Mouse (Mus musculus) heart, postnatal 0 days (tissue): Measurements from ENCODE around the gene Gm11034. TPM values are rescaled to one million over a fixed set of nuclear protein-coding genes. Genes with fewer than 3 reads are reported as not detected.

ENCODE experiments used
- ATAC-seq: fragments of 200-750 bp; cut with Nextera tagmentation; 2 replicates; pipeline ENCODE4 v1.8.0; 2017; ENCODE audit warnings: low read depth, moderate number of reproducible peaks, moderate library complexity; ENCODE audit not compliant: insufficient read depth
- DNase-seq: peaks from one replicate; pipeline ENCODE4 v3.0.0-alpha.2; 2016; ENCODE audit warnings: low spot score
- H3K27ac ChIP-seq: fragments of 300-500 bp; sonication (generic); 2 replicates; pipeline ENCODE4 v1.5.1; 2014; ENCODE audit warnings: low read depth, mild to moderate bottlenecking
- H3K27me3 ChIP-seq: fragments of 300-500 bp; sonication (generic); 2 replicates; pipeline ENCODE4 v1.6.1; 2014; ENCODE audit warnings: low read length, mixed read lengths; ENCODE audit not compliant: control insufficient read depth, insufficient read depth
- H3K36me3 ChIP-seq: fragments of 300-500 bp; sonication (generic); replicated peaks from 2 replicates; pipeline ENCODE4 v1.6.1; 2014; ENCODE audit warnings: low read length, mixed read lengths; ENCODE audit not compliant: control insufficient read depth, insufficient read depth
- H3K4me1 ChIP-seq: fragments of 300-500 bp; sonication (generic); 2 replicates; pipeline ENCODE4 v1.6.1; 2014; ENCODE audit warnings: antibody characterized with exemption; ENCODE audit not compliant: control insufficient read depth, insufficient read depth
- H3K4me2 ChIP-seq: fragments of 300-500 bp; sonication (generic); 2 replicates; pipeline ENCODE4 v1.6.1; 2014; ENCODE audit warnings: low read depth, mild to moderate bottlenecking, low read length, moderate library complexity
- H3K4me3 ChIP-seq: fragments of 300-500 bp; sonication (generic); 2 replicates; pipeline ENCODE4 v1.5.1; 2014; ENCODE audit warnings: low read depth, low read length
- H3K9ac ChIP-seq: fragments of 300-500 bp; sonication (generic); replicated peaks from 2 replicates; pipeline ENCODE4 v1.6.1; 2014; ENCODE audit warnings: low read depth, low read length, mixed read lengths
- H3K9me3 ChIP-seq: fragments of 300-500 bp; sonication (generic); replicated peaks from 2 replicates; pipeline ENCODE4 v1.6.1; 2016; ENCODE audit warnings: low read length; ENCODE audit not compliant: control insufficient read depth
- CTCF ChIP-seq: IDR thresholded peaks from 2 replicates; pipeline ENCODE4 v1.5.1; 2016; ENCODE audit warnings: antibody characterized with exemption, control low read depth, low read depth
- EP300 ChIP-seq: IDR thresholded peaks from 2 replicates; pipeline ENCODE4 v1.6.1; 2016; ENCODE audit warnings: antibody characterized with exemption, low read depth
- WGBS: fragments of 180-500 bp; shearing (Covaris S2); extraction: QIAGEN DNeasy Blood & Tissue Kit; methylation state at CpG from one replicate; pipeline ENCODE4 v1.1.7; 2014; 5-methylcytosine and 5-hydroxymethylcytosine counted together
- polyA plus RNA-seq: library from polyadenylated mRNA; unstranded; fragments of >200 nt; fragmentation: Nextera tagmentation; extraction: Ambion mirVana; gene quantifications from 2 replicates; pipeline ENCODE4 v1.2.1, GENCODE M21; 2015
- total RNA-seq: library from RNA; depleted of rRNA; stranded (reverse); fragments of >200 nt; gene quantifications from 2 replicates; pipeline ENCODE4 v1.2.3, GENCODE M21; 2014; ENCODE audit warnings: low replicate concordance

Gm11034 gene
- total and polyA plus RNA-seq, 2 experiments from 2014 or later = not detected

DNA sequence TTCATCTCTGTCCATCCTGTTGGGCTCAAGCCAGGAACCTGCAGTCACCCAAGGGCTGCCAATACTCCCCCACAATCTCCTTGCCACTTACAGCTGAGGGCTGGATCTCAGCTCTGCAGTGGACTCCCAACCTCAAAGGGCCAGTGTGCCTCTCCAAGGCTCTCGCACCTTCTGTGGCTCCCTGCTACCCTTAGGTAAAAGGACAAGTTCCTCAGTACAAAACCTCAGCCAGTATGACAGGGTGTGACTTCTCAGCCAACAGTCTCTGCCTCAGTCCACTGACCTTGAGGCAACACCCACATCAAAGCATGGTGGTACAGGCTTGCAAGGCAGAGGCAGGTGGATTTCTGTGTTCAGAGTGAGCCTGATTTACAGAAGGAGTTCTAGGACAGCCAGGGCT is 1.6 kb downstream of the Gm11034 start:
- 69% methylated on average over 1 of the region's 1 CpGs for WGBS
- Histone ChIP-seq H3K27ac (no peak overlapping the region), H3K4me2 (no peak overlapping the region), H3K4me1 (no peaks in the 10 kb centered on the region), H3K9me3 (no peaks in the 10 kb centered on the region), H3K4me3 (no peak overlapping the region), H3K36me3 (no peaks in the 10 kb centered on the region), H3K27me3 (no peaks in the 10 kb centered on the region), H3K9ac (no peak overlapping the region)
- TF ChIP-seq CTCF (no peak), EP300 (no peak)
- DNase-seq (no peak), ATAC-seq (no peak)

- Histone ChIP-seq H3K4me2 (no peak overlapping the region), H3K27me3 (no peaks in the 10 kb centered on the region), H3K9me3 (no peaks in the 10 kb centered on the region), H3K27ac (no peak overlapping the region), H3K36me3 (no peaks in the 10 kb centered on the region), H3K4me3 (no peak overlapping the region), H3K9ac (no peak overlapping the region), H3K4me1 (no peaks in the 10 kb centered on the region)
- DNase-seq (no peak), ATAC-seq (no peak)
- TF ChIP-seq EP300 (no peak), CTCF (no peak)
- 55% methylated on average over 2 of the region's 2 CpGs for WGBS
Observed at GRCm38 (mm10) chr8:72210710-72211109, 2.7 kb downstream of the Gm11034 start.

- H3K36me3 ChIP-seq = no peaks in the 10 kb centered on the region
- no peak overlapping the region for H3K27ac ChIP-seq
- no peak overlapping the region for H3K4me2 ChIP-seq
- TF ChIP-seq EP300 (no peak), CTCF (no peak)
- H3K4me3 ChIP-seq = no peak overlapping the region
- no peak for ATAC-seq
- WGBS = 64% methylated on average over 4 of the region's 4 CpGs
- H3K9me3 ChIP-seq = no peaks in the 10 kb centered on the region
- H3K9ac ChIP-seq = no peak overlapping the region
- no peaks in the 10 kb centered on the region for H3K4me1 ChIP-seq
- DNase-seq = no peak
- no peaks in the 10 kb centered on the region for H3K27me3 ChIP-seq
Observed at GRCm38 (mm10) chr8:72210222-72210621, 3.2 kb downstream of the Gm11034 start.

DNA sequence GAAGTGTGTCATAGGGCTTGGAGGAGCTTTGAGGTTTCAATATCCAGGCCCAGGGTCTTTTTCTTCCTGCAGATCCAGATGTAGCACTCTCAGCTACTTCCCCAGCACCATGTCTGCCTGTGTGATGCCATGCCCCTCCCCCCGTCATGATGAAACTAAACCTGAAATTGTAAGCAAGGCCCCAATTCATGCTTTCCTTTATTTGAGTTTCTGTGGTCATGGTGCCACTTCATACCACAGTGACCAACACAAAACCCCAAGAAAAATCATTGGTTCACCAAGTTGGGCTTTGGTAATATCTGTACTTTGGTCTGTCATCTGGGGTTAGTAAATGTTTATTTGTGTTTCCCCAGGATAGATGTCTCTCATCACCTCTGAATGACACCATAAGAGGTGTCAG is 4.9 kb downstream of the Gm11034 start:
- H3K9me3 ChIP-seq = peaks cover 6% of the 10 kb centered on the region; the same call in 1 of the 2 replicates
- no peak overlapping the region for H3K4me2 ChIP-seq
- no peak overlapping the region for H3K4me3 ChIP-seq
- H3K27ac ChIP-seq = no peak overlapping the region
- no peak for DNase-seq
- no peak for ATAC-seq
- H3K36me3 ChIP-seq = no peaks in the 10 kb centered on the region
- TF ChIP-seq EP300 (no peak), CTCF (no peak)
- H3K4me1 ChIP-seq = no peaks in the 10 kb centered on the region
- no peak overlapping the region for H3K9ac ChIP-seq
- WGBS = 65% methylated on average over 1 of the region's 1 CpGs
- H3K27me3 ChIP-seq = no peaks in the 10 kb centered on the region

- ATAC-seq = no peak
- no peak overlapping the region for H3K4me3 ChIP-seq
- H3K36me3 ChIP-seq = no peaks in the 10 kb centered on the region
- H3K9ac ChIP-seq = no peak overlapping the region
- DNase-seq = no peak
- no peak overlapping the region for H3K4me2 ChIP-seq
- TF ChIP-seq EP300 (no peak), CTCF (no peak)
- no peak overlapping the region for H3K27ac ChIP-seq
- peaks cover 10% of the 10 kb centered on the region for H3K9me3 ChIP-seq
- H3K27me3 ChIP-seq = no peaks in the 10 kb centered on the region
- no peaks in the 10 kb centered on the region for H3K4me1 ChIP-seq
- WGBS = 56% methylated on average over 8 of the region's 8 CpGs
Observed at GRCm38 (mm10) chr8:72197997-72198396, 15.4 kb downstream of the Gm11034 start.

DNA sequence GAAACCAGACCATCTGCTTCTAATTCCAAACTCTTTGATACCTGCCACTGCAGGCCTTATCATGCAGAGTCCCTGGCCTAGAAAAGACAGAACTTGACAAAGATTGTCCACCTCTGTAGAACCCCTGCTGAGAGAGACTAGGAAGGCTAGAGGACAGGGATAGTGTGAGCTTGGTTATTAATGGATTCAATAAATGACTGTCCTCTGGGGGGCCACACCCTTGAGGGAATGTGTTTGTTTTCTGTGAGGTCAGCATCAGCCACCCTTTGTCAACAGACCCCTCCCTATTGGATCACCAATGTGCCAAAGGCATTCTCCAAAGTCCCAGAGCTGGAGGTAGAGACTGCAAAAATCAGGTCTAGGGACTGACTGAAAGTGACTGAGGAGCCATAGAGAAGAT is 21.4 kb downstream of the Gm11034 start:
- Histone ChIP-seq H3K4me2 (no peak overlapping the region), H3K9ac (no peak overlapping the region), H3K27ac (no peak overlapping the region), H3K4me1 (no peaks in the 10 kb centered on the region), H3K27me3 (no peaks in the 10 kb centered on the region), H3K36me3 (no peaks in the 10 kb centered on the region), H3K9me3 (no peaks in the 10 kb centered on the region), H3K4me3 (no peak overlapping the region)
- TF ChIP-seq EP300 (no peak), CTCF (no peak)
- ATAC-seq (no peak), DNase-seq (no peak)
